Mouse (Mus musculus): ENCODE measurements at regions not wholly inside any gene's neighbourhood (a gene's known extent, or its start where the extent isn't known, plus 50 kb on each side); places are given as distances from the start of the nearest gene placed in this dataset.

DNA sequence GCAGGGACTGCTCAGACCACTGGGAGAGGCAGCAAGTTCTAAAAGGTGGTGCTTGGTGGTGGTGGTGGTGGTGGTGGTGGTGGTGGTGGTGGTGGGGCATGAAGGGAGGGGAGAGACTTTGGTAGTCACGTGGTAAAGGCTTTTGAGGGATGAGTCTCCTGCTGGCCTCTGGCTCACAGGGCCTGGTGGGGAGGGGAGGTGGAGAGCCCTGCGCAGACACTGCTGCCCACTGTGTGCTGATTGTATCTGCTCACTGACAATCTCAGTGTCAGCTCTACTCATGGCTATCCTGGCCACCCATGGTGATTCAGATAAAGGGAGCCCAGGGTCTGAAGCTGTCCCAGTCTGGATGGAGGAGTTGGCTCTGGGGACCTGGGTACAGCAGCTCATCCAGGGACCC lies 55.0 kb upstream of the Gata5 start:
- in situ Hi-C loops (cut with MboI, MseI): no loop called here

DNA sequence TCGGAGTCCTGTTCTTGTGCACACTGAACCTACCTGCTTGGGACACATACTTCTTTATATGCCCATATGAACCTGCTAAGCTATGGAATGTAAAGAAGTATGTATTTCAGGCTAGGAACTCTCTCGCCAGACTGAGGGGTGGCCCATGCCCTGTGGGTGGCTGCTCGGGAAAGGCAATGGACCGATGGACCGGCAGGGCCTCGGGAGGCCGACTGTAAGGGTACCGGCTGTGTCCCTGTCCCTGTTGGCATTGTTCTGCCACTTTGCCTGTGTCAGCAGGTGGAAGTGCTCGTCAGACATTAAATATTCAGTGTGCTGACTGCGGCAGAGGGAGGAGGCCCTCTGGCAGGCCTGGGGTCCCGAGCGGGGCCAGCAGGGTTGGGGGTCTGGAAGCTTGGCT lies 54.5 kb upstream of the Gata5 start:
- in situ Hi-C loops (cut with MboI, MseI): no loop called here

DNA sequence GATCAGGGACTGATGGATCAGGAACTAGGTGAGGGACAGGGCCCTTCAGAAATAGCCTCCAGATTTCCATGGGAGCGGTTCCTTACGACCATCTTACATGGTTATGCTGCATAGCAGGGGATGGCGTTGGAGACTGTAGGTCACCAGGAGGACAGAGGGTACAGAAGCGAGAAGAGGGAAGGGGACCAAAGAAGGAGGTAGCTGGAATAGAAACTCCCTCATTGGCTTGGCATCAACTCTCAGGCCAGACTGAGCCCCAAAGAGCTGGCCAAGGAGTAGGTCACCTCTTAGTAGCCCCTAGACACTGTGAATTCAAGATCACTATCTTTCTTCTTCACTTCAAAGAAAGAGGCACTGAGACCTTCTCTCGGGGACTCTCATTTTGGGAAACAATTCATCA lies 53.6 kb upstream of the Gata5 start:
- in situ Hi-C loops (cut with MboI, MseI): no loop called here

DNA sequence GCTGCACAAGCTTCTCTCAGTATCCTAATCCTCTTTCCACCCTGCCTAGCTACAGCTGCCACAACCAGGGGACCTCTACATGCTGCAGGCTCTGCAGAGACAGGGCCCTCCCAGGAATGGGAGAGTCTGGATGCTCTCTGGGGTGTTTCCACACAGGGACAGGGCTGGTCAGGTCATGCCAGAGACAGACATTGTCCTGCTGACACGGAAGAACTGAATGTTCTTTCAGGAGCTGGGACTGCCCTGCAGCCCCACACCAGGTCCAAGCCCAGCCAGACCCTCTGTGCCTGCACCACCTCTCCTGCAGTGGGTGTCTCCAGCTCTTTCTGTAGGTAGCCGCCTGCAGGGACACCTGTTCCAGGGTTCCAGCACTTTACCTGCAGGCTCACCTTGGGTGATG lies 52.8 kb upstream of the Gata5 start:
- in situ Hi-C loops (cut with MboI, MseI): no loop called here

DNA sequence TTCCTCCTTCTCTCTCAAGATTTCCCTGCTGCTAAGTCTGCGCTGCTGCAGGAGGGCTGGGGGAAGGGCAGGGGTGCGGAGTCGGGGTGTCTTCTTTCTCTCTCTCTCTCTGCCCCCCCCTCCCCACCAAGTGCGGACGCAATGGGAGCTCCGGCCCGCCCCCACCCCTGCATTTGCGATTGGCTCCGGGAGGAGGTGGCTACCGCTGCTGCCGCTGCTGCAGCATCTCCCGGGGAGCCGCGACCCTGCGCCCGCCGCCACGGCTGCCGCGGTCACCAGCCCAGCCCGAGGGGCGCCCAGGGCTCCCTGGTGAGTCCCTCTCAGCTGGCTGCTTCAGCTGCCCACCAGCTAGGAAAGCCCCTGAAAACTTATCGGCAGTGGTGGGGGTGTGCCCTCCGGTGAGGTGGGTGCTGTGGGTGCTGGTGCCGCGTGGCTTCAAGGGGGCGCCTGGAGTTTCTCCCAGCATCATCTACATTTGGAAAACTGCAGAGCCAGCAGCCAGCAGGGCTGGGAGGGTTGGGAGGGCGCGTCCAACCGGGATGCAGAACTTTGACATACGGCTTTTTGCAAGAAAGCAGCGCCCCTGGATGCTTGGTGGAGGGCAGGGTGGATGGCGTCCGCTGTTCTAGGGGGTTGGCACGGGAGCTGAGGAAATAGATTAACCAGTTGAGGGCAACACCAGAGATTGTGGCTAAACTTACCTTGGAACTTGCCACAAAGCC lies 51.6 kb upstream of the Gata5 start:
- in situ Hi-C loops (cut with MboI, MseI): no loop called here

DNA sequence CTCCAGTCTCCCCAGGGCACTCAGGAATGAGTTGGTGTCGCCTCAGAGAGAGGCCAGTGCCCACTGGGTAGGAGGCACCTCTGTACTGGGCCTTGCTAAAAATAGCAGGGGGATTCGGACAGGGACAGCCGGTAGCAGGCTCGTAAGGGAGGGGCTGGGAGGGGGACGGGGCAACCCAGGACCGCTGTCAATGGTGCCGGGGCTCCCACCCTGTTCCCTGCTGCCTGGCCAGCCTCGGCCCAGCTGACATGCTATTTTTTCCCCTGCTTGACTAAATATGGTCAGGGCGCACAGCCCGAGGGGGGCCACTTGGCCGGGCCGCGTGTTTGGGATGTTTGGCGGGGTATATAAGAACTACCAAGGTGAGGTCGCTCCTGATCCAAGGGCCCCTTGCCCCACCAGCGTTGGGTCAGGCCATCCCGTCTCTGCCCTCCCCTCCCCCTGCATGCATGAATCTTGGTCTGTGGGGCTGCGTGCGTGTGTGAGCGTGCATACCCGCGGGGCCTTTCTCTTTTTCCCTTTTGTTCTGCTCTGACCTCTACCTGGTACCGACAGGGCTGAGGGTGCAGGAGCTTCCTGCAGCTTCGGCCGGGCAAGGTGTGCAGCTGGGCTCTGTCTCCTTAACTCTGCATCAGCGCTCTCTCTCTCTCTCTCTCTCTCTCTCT lies 50.9 kb upstream of the Gata5 start:
- in situ Hi-C loops (cut with MboI, MseI): no loop called here

All from regulatory T cell (primary cell).